Mouse (Mus musculus) heart, adult 18-20 months (tissue): Measurements from ENCODE around the gene Slc25a5. TPM values are rescaled to one million over a fixed set of nuclear protein-coding genes. Genes with fewer than 3 reads are reported as not detected.

Experiments
- DNase-seq, 2 experiments: peaks; one replicate each; pipeline ENCODE4 v3.0.0; 2021 to 2022; ENCODE audit warnings: mixed read lengths in 1 of 2
- total RNA-seq, 2 experiments: library from RNA; stranded (reverse); gene quantifications; 2 replicates each; pipeline ENCODE4 v1.2.3; 2021

Gene Slc25a5
- total RNA-seq, 2 experiments from 2014 or later = 369 to 422 TPM

GRCm38 (mm10) chrX:36837069-36837676 lies 41.7 kb downstream of the Slc25a5 start:
- no peak for DNase-seq

- peak; percentile 28 to 59 for DNase-seq
Observed at GRCm38 (mm10) chrX:36839391-36839790, 43.9 kb downstream of the Slc25a5 start.

- no peak for DNase-seq
Observed at GRCm38 (mm10) chrX:36841698-36842097, 46.2 kb downstream of the Slc25a5 start.

GRCm38 (mm10) chrX:36843346-36843990 lies 48.0 kb downstream of the Slc25a5 start:
- no peak for DNase-seq

- DNase-seq = no peak
Observed at GRCm38 (mm10) chrX:36847152-36847551, 51.7 kb downstream of the Slc25a5 start.

Other genes with a start within 250 kb of the Slc25a5 start
- 10 to 100 TPM; 20.8 to 28.4 TPM for gene Pgrmc1, start 197.4 kb upstream of the Slc25a5 start, total RNA-seq
- gene Akap17b, start 150.3 kb upstream of the Slc25a5 start, total RNA-seq = 1 to 10 TPM; 2.4 to 2.6 TPM
- gene Slc25a43, start 52.0 kb upstream of the Slc25a5 start, total RNA-seq = under 1 TPM in 1 of 2 experiments, not detected in 1; 0.26 TPM
- 10 to 100 TPM; 69.8 to 71.6 TPM for gene Ube2a, start 78.2 kb downstream of the Slc25a5 start, total RNA-seq
- 10 to 100 TPM; 15.2 to 18.2 TPM for gene C330007P06Rik, start 78.5 kb downstream of the Slc25a5 start, total RNA-seq
- gene Nkrf, start 107.2 kb downstream of the Slc25a5 start, total RNA-seq = 1 to 10 TPM; 3.2 to 3.8 TPM
- 1 to 10 TPM; 4.1 to 7.5 TPM for gene Sept6, start 196.1 kb downstream of the Slc25a5 start, total RNA-seq